Mouse (Mus musculus) CH12.LX (cell line): Measurements from ENCODE around the gene 1700013G24Rik. TPM values are rescaled to one million over a fixed set of nuclear protein-coding genes. Genes with fewer than 3 reads are reported as not detected.

ENCODE experiments used
- DNase-seq: peaks from one replicate; pipeline ENCODE4 v3.0.0-alpha.2; 2013; ENCODE audit errors: extremely low read depth
- H3K27ac ChIP-seq: 2 replicates; pipeline ENCODE4 v1.5.1; 2012; ENCODE audit warnings: low read depth, mild to moderate bottlenecking, control low read depth, moderate library complexity; ENCODE audit not compliant: insufficient read depth
- H3K27me3 ChIP-seq: replicated peaks from 2 replicates; pipeline ENCODE3; 2012; ENCODE audit warnings: inconsistent platforms
- H3K36me3 ChIP-seq, 2 experiments: replicated peaks in 1 of 2; 2 replicates each; pipeline versions ENCODE3 to v1.6.1; 2012; ENCODE audit warnings: inconsistent platforms in 1 of 2, low read length in 1 of 2, mild to moderate bottlenecking in 1 of 2, mixed read lengths in 1 of 2, moderate library complexity in 1 of 2; ENCODE audit not compliant: control insufficient read depth in 1 of 2, insufficient read depth in 1 of 2
- H3K4me1 ChIP-seq, 2 experiments: 2 replicates each; pipeline ENCODE4 v1.6.1; 2012; ENCODE audit warnings: inconsistent platforms in 1 of 2, moderate library complexity in 1 of 2; ENCODE audit not compliant: insufficient read depth in 2 of 2, control insufficient read depth in 1 of 2
- H3K4me2 ChIP-seq: 2 replicates; pipeline ENCODE4 v1.6.1; 2012; ENCODE audit warnings: low read depth, mild to moderate bottlenecking, control low read depth; ENCODE audit not compliant: poor library complexity, insufficient read depth, severe bottlenecking
- H3K4me3 ChIP-seq, 3 experiments: fragments of 150-350 bp in 1 of 3; sonication (generic) in 1 of 3; replicated peaks in 1 of 3; 2 replicates each; pipeline versions ENCODE3 to v1.5.1; 2011 to 2012; ENCODE audit warnings: low read depth in 2 of 3, low read length in 2 of 3, mild to moderate bottlenecking in 2 of 3, moderate library complexity in 2 of 3, control low read depth in 1 of 3, improper control_type of control experiment in 1 of 3, inconsistent platforms in 1 of 3, mixed read lengths in 1 of 3; ENCODE audit not compliant: poor library complexity in 1 of 3
- H3K79me2 ChIP-seq: replicated peaks from 2 replicates; pipeline ENCODE4 v1.6.1; 2012; ENCODE audit warnings: mild to moderate bottlenecking, moderate library complexity; ENCODE audit not compliant: control insufficient read depth, poor library complexity, insufficient read depth, severe bottlenecking; ENCODE audit errors: extremely low read depth
- H3K9ac ChIP-seq: 2 replicates; pipeline ENCODE4 v1.6.1; 2012; ENCODE audit warnings: low read depth, mild to moderate bottlenecking, control low read depth, moderate library complexity; ENCODE audit not compliant: insufficient read depth
- H3K9me3 ChIP-seq: replicated peaks from 2 replicates; pipeline ENCODE3; 2012; ENCODE audit warnings: low read length, inconsistent platforms, mixed read lengths
- BHLHE40 ChIP-seq: IDR thresholded peaks from 2 replicates; pipeline ENCODE4 v1.6.1; 2011; ENCODE audit warnings: mild to moderate bottlenecking, low read depth, low read length, improper control_type of control experiment
- CHD1 ChIP-seq: IDR thresholded peaks from 2 replicates; pipeline ENCODE4 v1.6.1; 2012; ENCODE audit warnings: low read depth, low read length, improper control_type of control experiment, inconsistent platforms
- CTCF ChIP-seq, 2 experiments: IDR thresholded peaks in 1 of 2; conservative IDR thresholded peaks in 1 of 2; 2 replicates each; pipeline ENCODE4 v1.5.1; 2011 to 2012; ENCODE audit warnings: low read depth in 2 of 2, low read length in 2 of 2, improper control_type of control experiment in 1 of 2, inconsistent platforms in 1 of 2, mild to moderate bottlenecking in 1 of 2, moderate library complexity in 1 of 2
- E2F4 ChIP-seq: IDR thresholded peaks from 2 replicates; pipeline ENCODE4 v1.6.1; 2011; ENCODE audit warnings: low read depth, low read length, improper control_type of control experiment; ENCODE audit not compliant: insufficient replicate concordance
- ELF1 ChIP-seq: IDR thresholded peaks from 2 replicates; pipeline ENCODE4 v1.6.1; 2014; ENCODE audit warnings: low read depth, mild to moderate bottlenecking, inconsistent platforms, low read length, improper control_type of control experiment
- EP300 ChIP-seq: IDR thresholded peaks from 2 replicates; pipeline ENCODE4 v1.6.1; 2011; ENCODE audit warnings: low read length, improper control_type of control experiment
- ETS1 ChIP-seq: conservative IDR thresholded peaks from 2 replicates; pipeline ENCODE4 v1.6.1; 2012; ENCODE audit warnings: low read depth, mild to moderate bottlenecking, inconsistent platforms, low read length, improper control_type of control experiment, moderate library complexity
- HCFC1 ChIP-seq: IDR thresholded peaks from 2 replicates; pipeline ENCODE4 v1.6.1; 2012; ENCODE audit warnings: low read depth, mild to moderate bottlenecking, inconsistent platforms, low read length, improper control_type of control experiment
- IRF4 ChIP-seq: IDR thresholded peaks from 2 replicates; pipeline ENCODE4 v1.6.1; 2014; ENCODE audit warnings: low read depth, mild to moderate bottlenecking, inconsistent platforms, low read length, improper control_type of control experiment
- JUN ChIP-seq: IDR thresholded peaks from 2 replicates; pipeline ENCODE4 v1.6.1; 2011; ENCODE audit warnings: low read depth, mild to moderate bottlenecking, low read length, improper control_type of control experiment, moderate library complexity; ENCODE audit not compliant: insufficient read depth
- MAFK ChIP-seq: IDR thresholded peaks from 2 replicates; pipeline ENCODE4 v1.6.1; 2011; ENCODE audit warnings: low read length, improper control_type of control experiment; ENCODE audit not compliant: insufficient replicate concordance
- MAX ChIP-seq: IDR thresholded peaks from 2 replicates; pipeline ENCODE4 v1.6.1; 2011; ENCODE audit warnings: low read length, improper control_type of control experiment
- MXI1 ChIP-seq: IDR thresholded peaks from 2 replicates; pipeline ENCODE4 v1.6.1; 2011; ENCODE audit warnings: mild to moderate bottlenecking, low read depth, low read length, improper control_type of control experiment
- NELFE ChIP-seq: IDR thresholded peaks from 2 replicates; pipeline ENCODE4 v1.6.1; 2011; ENCODE audit warnings: low read depth, low read length, improper control_type of control experiment
- NRF1 ChIP-seq: IDR thresholded peaks from 2 replicates; pipeline ENCODE4 v1.6.1; 2014; ENCODE audit warnings: low read depth, mild to moderate bottlenecking, inconsistent platforms, low read length, improper control_type of control experiment, moderate library complexity
- POLR2A ChIP-seq: IDR thresholded peaks from 2 replicates; pipeline ENCODE4 v1.6.1; 2011; ENCODE audit warnings: low read depth, mild to moderate bottlenecking, improper control_type of control experiment, low read length
- RCOR1 ChIP-seq: conservative IDR thresholded peaks from 2 replicates; pipeline ENCODE4 v1.6.1; 2012; ENCODE audit warnings: low read depth, mild to moderate bottlenecking, inconsistent platforms, low read length, improper control_type of control experiment
- SIN3A ChIP-seq: IDR thresholded peaks from 2 replicates; pipeline ENCODE4 v1.6.1; 2012; ENCODE audit warnings: low read length, improper control_type of control experiment, inconsistent platforms
- TBP ChIP-seq: conservative IDR thresholded peaks from 2 replicates; pipeline ENCODE4 v1.6.1; 2011; ENCODE audit warnings: low read depth, low read length, improper control_type of control experiment
- TCF12 ChIP-seq: IDR thresholded peaks from 2 replicates; pipeline ENCODE4 v1.6.1; 2014; ENCODE audit warnings: low read depth, mild to moderate bottlenecking, inconsistent platforms, low read length, improper control_type of control experiment
- UBTF ChIP-seq: IDR thresholded peaks from 2 replicates; pipeline ENCODE4 v1.6.1; 2012; ENCODE audit warnings: low read depth, mild to moderate bottlenecking, inconsistent platforms, low read length, improper control_type of control experiment, moderate library complexity
- USF1 ChIP-seq: IDR thresholded peaks from 2 replicates; pipeline ENCODE4 v1.6.1; 2014; ENCODE audit warnings: low read depth, mild to moderate bottlenecking, inconsistent platforms, low read length, improper control_type of control experiment
- USF2 ChIP-seq: conservative IDR thresholded peaks from 2 replicates; pipeline ENCODE4 v1.6.1; 2011; ENCODE audit warnings: low read depth, low read length, improper control_type of control experiment
- ZC3H11A ChIP-seq: IDR thresholded peaks from 2 replicates; pipeline ENCODE4 v1.6.1; 2012; ENCODE audit warnings: low read depth, mild to moderate bottlenecking, inconsistent platforms, low read length, improper control_type of control experiment
- ZMIZ1 ChIP-seq: IDR thresholded peaks from 2 replicates; pipeline ENCODE4 v1.6.1; 2012; ENCODE audit warnings: low read depth, mild to moderate bottlenecking, inconsistent platforms, low read length, improper control_type of control experiment
- dilution Hi-C: fragments of 300-500 bp; cut with MboI; formaldehyde crosslinking; loops from 2 replicates; pipeline ENCODE4 v1.14.3; 2020; ENCODE audit warnings: low sequenced_read_pairs; ENCODE audit not compliant: extremely low pct_unique_long_range_greater_than_20kb, extremely low pct_ligation_motif_present
- in situ Hi-C: fragments of 300-500 bp; cut with MboI; formaldehyde crosslinking; loops from 3 replicates; pipeline ENCODE4 v1.14.3; 2019; ENCODE audit warnings: low sequenced_read_pairs, low pct_ligation_motif_present, low pct_unique_long_range_greater_than_20kb, mixed read lengths
- polyA plus RNA-seq: library from polyadenylated mRNA; unstranded; fragments of >175 nt; gene quantifications from 2 replicates; pipeline ENCODE4 v1.2.1, GENCODE M21; 2012; ENCODE audit warnings: low read depth; ENCODE audit not compliant: insufficient read length
- total RNA-seq, 2 experiments: library from RNA; depleted of rRNA; stranded (reverse); fragments of 300-350 nt in 1 of 2; fragments of >200 nt in 1 of 2; gene quantifications; 2 replicates each; pipeline ENCODE4 v1.2.3; 2012 to 2014

Gene 1700013G24Rik
- total and polyA plus RNA-seq, 3 experiments, result not detected

DNA sequence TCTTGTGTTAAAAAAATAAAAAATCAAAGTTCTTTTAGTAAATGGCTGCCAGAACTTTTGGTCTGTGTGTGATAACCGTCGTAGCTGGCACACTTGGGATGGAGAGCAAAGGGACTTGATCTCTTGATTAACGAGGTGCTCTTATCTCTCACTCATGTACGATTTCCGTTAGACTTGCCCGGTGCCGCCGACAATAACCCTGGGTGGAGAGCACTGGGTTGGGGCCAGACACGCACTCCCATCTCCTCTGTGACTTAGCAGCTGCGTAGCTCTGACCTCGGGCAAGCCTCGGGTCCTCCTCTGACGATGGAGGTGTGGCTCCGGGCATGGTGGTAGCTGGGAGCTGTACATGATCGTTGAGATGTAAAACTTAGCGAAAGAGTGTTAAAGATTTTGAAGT lies 30.8 kb downstream of the 1700013G24Rik start:
- no peak overlapping the region for H3K9ac ChIP-seq
- no peak overlapping the region for H3K4me2 ChIP-seq

DNA sequence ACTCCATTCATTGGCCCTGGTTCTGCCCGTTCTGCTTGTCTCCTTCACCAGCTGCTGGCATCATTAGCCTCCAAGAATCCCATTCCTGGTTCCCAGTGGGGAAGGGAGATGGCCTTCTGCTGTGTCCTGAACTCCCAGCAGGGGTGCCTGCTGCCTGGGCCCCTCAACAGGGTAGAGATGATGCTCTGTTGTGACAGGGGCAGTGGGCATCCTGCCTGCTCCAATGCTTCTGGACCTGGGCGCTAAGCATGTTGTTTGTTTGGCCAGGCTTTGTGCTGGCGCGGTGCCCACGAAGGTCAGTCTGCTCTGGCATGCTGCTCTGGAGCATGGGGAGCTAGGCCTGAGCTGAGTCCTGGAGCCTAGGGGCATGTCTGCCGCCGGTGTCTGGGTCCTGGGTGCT lies 31.5 kb downstream of the 1700013G24Rik start:
- TF ChIP-seq CTCF (conservative IDR thresholded peaks at IDR 0.05 in 1 of 2, IDR thresholded peaks at IDR 0.05 in 1 of 2; ENCODE audit: low read depth in 2 of 2, low read length in 2 of 2), result no peak
- no peak for TF ChIP-seq IRF4
- TF ChIP-seq ETS1, result no peak
- no peak for TF ChIP-seq MXI1
- no peak for TF ChIP-seq JUN
- TF ChIP-seq TCF12, result no peak
- no peak for TF ChIP-seq ZC3H11A
- TF ChIP-seq USF1, result no peak
- TF ChIP-seq EP300, result no peak
- TF ChIP-seq ZMIZ1, result no peak
- no peak for TF ChIP-seq NELFE
- no peak for TF ChIP-seq MAFK

More for the DNA sequence above, 30.8 kb downstream of the 1700013G24Rik start:
- H3K9me3 ChIP-seq, result no peaks in the 10 kb centered on the region
- dilution Hi-C loops, result no loop called here
- no peak overlapping the region for H3K27ac ChIP-seq
- no peaks in the 10 kb centered on the region for H3K27me3 ChIP-seq
- H3K4me1 ChIP-seq, result peaks cover 12 to 52% of the 10 kb centered on the region in 2 experiments; a peak in 3 of 4 replicates
- H3K4me3 ChIP-seq, result no peak overlapping the region
- TF ChIP-seq NELFE (no peak), SIN3A (no peak), ETS1 (no peak), E2F4 (no peak), RCOR1 (no peak), BHLHE40 (no peak), IRF4 (no peak), EP300 (no peak), MAX (no peak), MAFK (no peak), NRF1 (no peak), HCFC1 (no peak), TBP (no peak), CHD1 (no peak), ELF1 (no peak), UBTF (no peak), POLR2A (no peak), USF2 (no peak)
- H3K79me2 ChIP-seq, result no peaks in the 10 kb centered on the region
- H3K36me3 ChIP-seq, result peaks cover 0 to 2% of the 10 kb centered on the region in 2 experiments
- in situ Hi-C loops, result no loop called here
- DNase-seq, result no peak

More for the DNA sequence above, 31.5 kb downstream of the 1700013G24Rik start:
- Histone ChIP-seq H3K9ac (no peak overlapping the region), H3K4me2 (no peak overlapping the region), H3K4me3 (no peak overlapping the region), H3K79me2 (no peaks in the 10 kb centered on the region), H3K36me3 (no peaks in the 10 kb centered on the region), H3K27ac (no peak overlapping the region), H3K4me1 (peaks cover 16 to 55% of the 10 kb centered on the region in 2 experiments; a peak in 3 of 4 replicates), H3K27me3 (no peaks in the 10 kb centered on the region), H3K9me3 (no peaks in the 10 kb centered on the region)
- DNase-seq, result no peak
- in situ Hi-C loops (no loop called here), dilution Hi-C loops (no loop called here)
